Mouse (Mus musculus) bone marrow, adult 2 months (tissue): ENCODE measurements around the gene Slc9a3r2.

Experiments used
- CTCF ChIP-seq: fragments of 200-500 bp; IDR thresholded peaks from 2 replicates; pipeline ENCODE4 v1.5.1; 2011; ENCODE audit warnings: low read length, control low read depth; ENCODE audit not compliant: control insufficient read depth, insufficient read depth
- POLR2A ChIP-seq: fragments of 200-500 bp; IDR thresholded peaks from 2 replicates; pipeline ENCODE4 v1.6.1; 2011; ENCODE audit warnings: low read depth, mild to moderate bottlenecking, control low read depth, low read length, borderline replicate concordance; ENCODE audit not compliant: control insufficient read depth

DNA sequence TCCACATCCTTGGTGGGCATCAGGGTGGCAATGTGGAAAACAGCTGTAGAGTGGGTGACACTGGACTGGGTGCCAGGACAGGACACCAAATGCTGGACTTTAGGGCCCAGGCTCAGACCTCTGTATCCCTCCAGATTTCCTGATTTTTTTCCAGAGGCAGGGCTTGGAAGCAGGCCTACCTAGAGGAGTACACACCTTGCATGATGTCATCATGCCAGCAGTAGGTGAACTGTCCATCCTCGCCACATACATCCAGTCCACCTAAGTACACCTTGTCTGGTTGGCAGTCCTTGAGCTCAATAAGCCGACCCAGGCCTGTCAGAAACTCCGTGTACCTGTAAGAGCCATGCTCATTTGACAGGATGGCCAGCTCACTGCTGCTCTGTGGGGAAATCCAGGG, 52.1 kb downstream of the Slc9a3r2 start:
- TF ChIP-seq POLR2A (no peak), CTCF (no peak)
